In the genomic region with DNA sequence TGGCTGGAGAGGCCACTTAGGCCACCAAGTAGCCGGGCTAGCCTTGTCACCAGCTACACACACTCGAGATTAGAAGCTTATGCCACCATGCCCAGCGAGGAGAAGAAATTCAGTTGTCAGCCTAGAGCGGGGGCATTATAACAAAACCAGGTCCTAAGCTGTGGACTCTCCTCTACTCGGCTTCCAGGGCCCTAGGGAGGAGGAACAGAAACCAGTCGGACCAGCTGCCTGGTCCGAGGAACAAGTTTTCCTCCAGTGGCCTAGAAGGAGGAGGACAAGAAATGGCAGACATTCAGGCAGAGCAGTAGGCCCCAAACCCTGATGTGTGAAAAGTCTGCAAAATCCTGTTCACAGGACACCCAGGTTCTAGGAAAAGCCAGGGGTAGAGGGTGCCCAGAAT, we compare ENCODE assay signal across 18 mouse cellular contexts. TPM values are rescaled to one million over a fixed set of nuclear protein-coding genes. Genes with fewer than 3 reads are reported as not detected.
A peak's percentile ranks its signal among the peaks of the same experiment; 100 is the strongest.
DNase-seq lines count a peak whose midpoint lies in the region; ATAC-seq and TF ChIP-seq lines count a peak whose summit lies in the region.
"Had no signal": no experiment of that assay in that cellular context is flagged by ENCODE, and none has a peak within 500 bp of the region (broad histone marks: within the 10 kb centered on the region; RNA-seq: fewer than 3 reads in every experiment).

No protein-coding gene starts in this region.

- no peak for ATAC-seq in heart, embryonic 11.5 days (replicated peaks; ENCODE audit: insufficient number of reproducible peaks, low FRiP score, low TSS enrichment)
- ATAC-seq in liver, embryonic 13.5 days (ENCODE audit: low read depth) = no peak
- no peak for ATAC-seq in liver, postnatal 0 days
- ATAC-seq: activated CD4-positive, CD25-positive, alpha-beta regulatory T cell, adult 4 months; forebrain, embryonic 14.5 days had no signal

- 0 out of 2 replicates have a peak overlapping the region, but pooled peaks have one; percentile 23 for H3K27ac ChIP-seq in heart, embryonic 10.5 days
- H3K27ac ChIP-seq in heart, embryonic 11.5 days (ENCODE audit: low read depth, low read length) = no peak overlapping the region
- peak overlapping the region; percentile 98 for H3K27ac ChIP-seq in liver, embryonic 13.5 days
- 0 out of 2 replicates have a peak overlapping the region, but pooled peaks have one; percentile 7 for H3K27ac ChIP-seq in liver, postnatal 0 days (ENCODE audit: low read depth)
- H3K27ac ChIP-seq: gastrocnemius, adult 2 months; limb, embryonic 15.5 days; midbrain, embryonic 12.5 days had no signal

- intact Hi-C loops in heart, postnatal 25 days (cut with DNase I) = no loop called here

- H3K27me3 ChIP-seq in heart, embryonic 10.5 days (ENCODE audit: insufficient read depth, poor library complexity, severe bottlenecking) = peaks cover 37% of the 10 kb centered on the region
- H3K27me3 ChIP-seq in heart, embryonic 11.5 days (ENCODE audit: control insufficient read depth, insufficient read depth, low read length) = no peaks in the 10 kb centered on the region
- no peaks in the 10 kb centered on the region for H3K27me3 ChIP-seq in liver, embryonic 13.5 days
- H3K27me3 ChIP-seq in liver, postnatal 0 days (ENCODE audit: insufficient read depth, low read length) = no peaks in the 10 kb centered on the region
- H3K27me3 ChIP-seq: CH12.LX; heart, embryonic 12.5 days; limb, embryonic 15.5 days had no signal

- DNase-seq in heart, embryonic 10.5 days (ENCODE audit: low spot score) = no peak
- no peak for DNase-seq in liver, embryonic 13.5 days
- DNase-seq in liver = no peak
- DNase-seq in gonadal fat pad, adult 2 months (ENCODE audit: low read depth) = peak; percentile 65
- no peak for DNase-seq in liver, postnatal 0 days
- DNase-seq in retina, embryonic 14.5 days (ENCODE audit: low spot score) = no peak
- no peak for DNase-seq in heart, postnatal 25 days (ENCODE audit: low spot score)
- DNase-seq: adrenal gland, postnatal 36 days; gastrocnemius, adult 2 months; right cerebral cortex, postnatal 25 days; thymus, postnatal 36 days had no signal

- H3K4me3 ChIP-seq in heart, embryonic 10.5 days = no peak overlapping the region
- H3K4me3 ChIP-seq in heart, embryonic 11.5 days (ENCODE audit: low read depth, low read length) = no peak overlapping the region
- H3K4me3 ChIP-seq in liver, embryonic 13.5 days (replicated peaks) = no peak overlapping the region
- no peak overlapping the region for H3K4me3 ChIP-seq in liver, postnatal 0 days (ENCODE audit: low read depth, low read length)
- H3K4me3 ChIP-seq: gastrocnemius, adult 2 months; heart, embryonic 12.5 days; limb, embryonic 15.5 days; midbrain, embryonic 12.5 days had no signal

- H3K36me3 ChIP-seq in heart, embryonic 10.5 days = no peaks in the 10 kb centered on the region
- no peaks in the 10 kb centered on the region for H3K36me3 ChIP-seq in heart, embryonic 11.5 days (ENCODE audit: control insufficient read depth, insufficient read depth, low read length)
- peaks cover 39% of the 10 kb centered on the region for H3K36me3 ChIP-seq in liver, embryonic 13.5 days
- peaks cover 4% of the 10 kb centered on the region; the same call in 1 of the 2 replicates for H3K36me3 ChIP-seq in liver, postnatal 0 days (replicated peaks; ENCODE audit: insufficient read depth, low read length)
- H3K36me3 ChIP-seq: heart, embryonic 12.5 days; limb, embryonic 15.5 days; midbrain, embryonic 12.5 days had no signal

- H3K9ac ChIP-seq in heart, embryonic 11.5 days (ENCODE audit: low read depth, low read length) = no peak overlapping the region
- H3K9ac ChIP-seq in liver, embryonic 13.5 days = peak overlapping the region; percentile 70
- peak overlapping the region; percentile 13; the same call in 1 of the 2 replicates for H3K9ac ChIP-seq in liver, postnatal 0 days (replicated peaks)
- H3K9ac ChIP-seq: heart, embryonic 12.5 days; limb, embryonic 15.5 days; midbrain, embryonic 12.5 days had no signal

- TF ChIP-seq CTCF in liver, postnatal 0 days (IDR thresholded peaks at IDR 0.05; ENCODE audit: low read depth) = no peak

- H3K9me3 ChIP-seq in heart, embryonic 10.5 days = no peaks in the 10 kb centered on the region
- H3K9me3 ChIP-seq in heart, embryonic 11.5 days (replicated peaks; ENCODE audit: control insufficient read depth, low read length) = no peaks in the 10 kb centered on the region
- H3K9me3 ChIP-seq in liver, embryonic 13.5 days (replicated peaks) = no peaks in the 10 kb centered on the region
- no peaks in the 10 kb centered on the region for H3K9me3 ChIP-seq in liver, postnatal 0 days (ENCODE audit: low read length)
- H3K9me3 ChIP-seq: heart, embryonic 12.5 days; limb, embryonic 15.5 days; midbrain, embryonic 12.5 days had no signal

- 79% methylated on average over 7 of the region's 7 CpGs for WGBS in heart, embryonic 10.5 days
- WGBS in heart, embryonic 11.5 days (ENCODE audit: insufficient replicate concordance) = 80% methylated on average over 7 of the region's 7 CpGs
- 74% methylated on average over 7 of the region's 7 CpGs for WGBS in liver, embryonic 13.5 days (ENCODE audit: insufficient replicate concordance)
- 87% methylated on average over 7 of the region's 7 CpGs for WGBS in liver, postnatal 0 days (ENCODE audit: insufficient replicate concordance)

- TF ChIP-seq EP300 in liver, postnatal 0 days (IDR thresholded peaks at IDR 0.05; ENCODE audit: low read depth) = no peak

- peaks cover 65% of the 10 kb centered on the region for H3K4me1 ChIP-seq in heart, embryonic 10.5 days
- peaks cover 15% of the 10 kb centered on the region for H3K4me1 ChIP-seq in heart, embryonic 11.5 days (ENCODE audit: control insufficient read depth, insufficient read depth, low read length)
- H3K4me1 ChIP-seq in liver, embryonic 13.5 days (replicated peaks) = peaks cover 100% of the 10 kb centered on the region
- peaks cover 91% of the 10 kb centered on the region for H3K4me1 ChIP-seq in liver, postnatal 0 days (ENCODE audit: insufficient read depth)
- H3K4me1 ChIP-seq: midbrain, embryonic 12.5 days had no signal

- no peak overlapping the region for H3K4me2 ChIP-seq in heart, embryonic 11.5 days
- peak overlapping the region; percentile 16; the same call in 1 of the 2 replicates for H3K4me2 ChIP-seq in liver, embryonic 13.5 days
- H3K4me2 ChIP-seq in liver, postnatal 0 days (ENCODE audit: low read depth, low read length) = no peak overlapping the region
- H3K4me2 ChIP-seq: heart, embryonic 12.5 days; limb, embryonic 15.5 days; midbrain, embryonic 12.5 days had no signal

RNA-seq across cellular contexts. Expression of a gene that starts 12.2 kb away (rescaled TPM):
- 12.9 and 16.6 TPM in 2 replicates for polyA plus RNA-seq in heart, embryonic 10.5 days (2016; fragmentation: Nextera tagmentation; extraction: Ambion mirVana)
- 10.6 and 14.3 TPM in 2 replicates for polyA plus RNA-seq in heart, embryonic 11.5 days (2014; fragmentation: Nextera tagmentation; extraction: Ambion mirVana)
- polyA plus RNA-seq in liver, embryonic 13.5 days (2015; fragmentation: Nextera tagmentation; extraction: Ambion mirVana) = 88.5 and 90.1 TPM in 2 replicates
- 160 and 180 TPM in 2 replicates for polyA plus RNA-seq in gonadal fat pad, adult 2 months (2012; rRNA removed)
- polyA plus RNA-seq in liver, postnatal 0 days (2015; fragmentation: Nextera tagmentation; extraction: Ambion mirVana) = 81.0 and 87.7 TPM in 2 replicates
- total RNA-seq in heart, postnatal 25 days (2021) = 10 to 100 TPM; 11.9 to 12.6 TPM
